Mouse (Mus musculus) gastrocnemius, adult 8-10 months (tissue): ENCODE results near the gene Mreg. TPM values are rescaled to one million over a fixed set of nuclear protein-coding genes. Genes with fewer than 3 reads are reported as not detected.
"Not testable (repeated sequence)": the region's sequence is repeated elsewhere in the genome, so short reads cannot be mapped to it uniquely, and the experiment has no call there.

Experiments used
- DNase-seq, 2 experiments: peaks; one replicate each; pipeline ENCODE4 v3.0.0; 2022; ENCODE audit warnings: low spot score in 2 of 2
- total RNA-seq, 4 experiments: library from RNA; stranded (reverse); gene quantifications; 2 replicates each; pipeline ENCODE4 v1.2.4; 2022

Mreg gene
- total RNA-seq: 10 to 100 TPM; 35.8 to 50.4 (median 44.8) TPM

GRCm38 (mm10) chr1:72211701-72212699 lies at the start of gene Mreg:
TSS of gene Mreg (minus strand) at chr1:72212307.
- peak; percentile 35 to 56 for DNase-seq

- DNase-seq: no peak
Measured at GRCm38 (mm10) chr1:72256381-72257256, 44.5 kb upstream of the Mreg start.

GRCm38 (mm10) chr1:72255854-72256175 lies 43.7 kb upstream of the Mreg start:
- no peak for DNase-seq

GRCm38 (mm10) chr1:72255062-72255853 lies 43.2 kb upstream of the Mreg start:
- peak in 1 of 2 experiments; percentile 20 for DNase-seq

GRCm38 (mm10) chr1:72254545-72255061 lies 42.5 kb upstream of the Mreg start:
- peak; percentile 85 to 88 for DNase-seq

GRCm38 (mm10) chr1:72253881-72254491 lies 41.9 kb upstream of the Mreg start:
- DNase-seq: no peak

GRCm38 (mm10) chr1:72251806-72252205 lies 39.7 kb upstream of the Mreg start:
- no peak for DNase-seq

- DNase-seq: not testable (repeated sequence)
Measured at GRCm38 (mm10) chr1:72248226-72248737, 36.2 kb upstream of the Mreg start.

GRCm38 (mm10) chr1:72244317-72245036 lies 32.4 kb upstream of the Mreg start:
- DNase-seq: no peak

GRCm38 (mm10) chr1:72243656-72244316 lies 31.7 kb upstream of the Mreg start:
- DNase-seq: peak; percentile 94 to 97

GRCm38 (mm10) chr1:72242581-72243143 lies 30.6 kb upstream of the Mreg start:
- no peak for DNase-seq

- DNase-seq: not testable (repeated sequence)
Measured at GRCm38 (mm10) chr1:72239113-72239512, 27.0 kb upstream of the Mreg start.

GRCm38 (mm10) chr1:72238016-72238580 lies 26.0 kb upstream of the Mreg start:
- DNase-seq: no peak

GRCm38 (mm10) chr1:72237007-72237775 lies 25.1 kb upstream of the Mreg start:
- no peak for DNase-seq

GRCm38 (mm10) chr1:72236363-72237006 lies 24.4 kb upstream of the Mreg start:
- DNase-seq: peak; percentile 52 to 72

GRCm38 (mm10) chr1:72232592-72232991 lies 20.5 kb upstream of the Mreg start:
- not testable (repeated sequence) for DNase-seq

GRCm38 (mm10) chr1:72228974-72229373 lies 16.9 kb upstream of the Mreg start:
- no peak for DNase-seq
